Mouse (Mus musculus) hematopoietic stem cell, adult 5-6 weeks (primary cell): ENCODE data around the gene Gm10382. TPM values are rescaled to one million over a fixed set of nuclear protein-coding genes. Genes with fewer than 3 reads are reported as not detected.
A peak's percentile ranks its signal among the peaks of the same experiment; 100 is the strongest.
"Not testable (repeated sequence)": the region's sequence is repeated elsewhere in the genome, so short reads cannot be mapped to it uniquely, and the experiment has no call there.

ENCODE experiments used
- ATAC-seq, 2 experiments: fragments of 125-278 bp in 1 of 2; replicated peaks in 1 of 2; 2 replicates each; pipeline ENCODE4 v1.8.0; 2016 to 2017; ENCODE audit warnings: inconsistent platforms in 2 of 2, mild to moderate bottlenecking in 2 of 2, moderate number of reproducible peaks in 2 of 2, low read depth in 1 of 2, moderate TSS enrichment in 1 of 2; ENCODE audit not compliant: low FRiP score in 2 of 2, poor library complexity in 2 of 2, severe bottlenecking in 2 of 2, insufficient read depth in 1 of 2, low TSS enrichment in 1 of 2
- total RNA-seq: library from RNA; stranded (forward); fragments of 172-1452, 232-1000 nt; gene quantifications from 2 replicates; pipeline ENCODE4 v1.2.3, GENCODE M21; 2017

The Gm10382 gene
- total RNA-seq, 1 experiment from 2014 or later: 1.6 TPM

GRCm38 (mm10) chr5:125388358-125389092 is 597 bp upstream of the Gm10382 start:
- no peak for ATAC-seq

- ATAC-seq: peak; percentile 19 to 52; a peak in 3 of 4 replicates
These were observed 688 bp downstream of the Gm10382 start, which contains the start of gene Ubc for GRCm38 (mm10) chr5:125389579-125390441. TSS of gene Ubc (minus strand) at chr5:125390202.

- no peak for ATAC-seq
These were observed 1.9 kb downstream of the Gm10382 start for GRCm38 (mm10) chr5:125390906-125391477.

GRCm38 (mm10) chr5:125391609-125392008 is 2.5 kb downstream of the Gm10382 start:
- ATAC-seq: no peak

GRCm38 (mm10) chr5:125392176-125392575 is 3.1 kb downstream of the Gm10382 start:
- ATAC-seq: not testable (repeated sequence)

GRCm38 (mm10) chr5:125392618-125392976 is 3.5 kb downstream of the Gm10382 start:
- ATAC-seq: no peak

GRCm38 (mm10) chr5:125392977-125393621 is 4.0 kb downstream of the Gm10382 start:
- ATAC-seq: peak; percentile 58 to 68

- peak; percentile 30 to 46 for ATAC-seq
These were observed 4.8 kb downstream of the Gm10382 start for GRCm38 (mm10) chr5:125393622-125394603.

- no peak for ATAC-seq
These were observed 5.9 kb downstream of the Gm10382 start for GRCm38 (mm10) chr5:125395008-125395407.

GRCm38 (mm10) chr5:125400903-125401302 is 11.8 kb downstream of the Gm10382 start:
- ATAC-seq: no peak

GRCm38 (mm10) chr5:125402476-125402875 is 13.4 kb downstream of the Gm10382 start:
- no peak for ATAC-seq

GRCm38 (mm10) chr5:125402991-125403390 is 13.9 kb downstream of the Gm10382 start:
- no peak for ATAC-seq

GRCm38 (mm10) chr5:125403481-125404465 is 14.7 kb downstream of the Gm10382 start:
- ATAC-seq: no peak

- no peak for ATAC-seq
These were observed 15.4 kb downstream of the Gm10382 start for GRCm38 (mm10) chr5:125404536-125404902.

- ATAC-seq: peak; percentile 24 to 36; a peak in 2 of 4 replicates
These were observed 15.9 kb downstream of the Gm10382 start for GRCm38 (mm10) chr5:125404903-125405545.
